Mouse (Mus musculus): ENCODE results near the gene Tm9sf4. TPM values are rescaled to one million over a fixed set of nuclear protein-coding genes. Genes with fewer than 3 reads are reported as not detected.
A peak's percentile ranks its signal among the peaks of the same experiment; 100 is the strongest.

Tm9sf4 gene
- total RNA-seq, 2 experiments from 2014 or later = 30.6 to 41.1 TPM

DNA sequence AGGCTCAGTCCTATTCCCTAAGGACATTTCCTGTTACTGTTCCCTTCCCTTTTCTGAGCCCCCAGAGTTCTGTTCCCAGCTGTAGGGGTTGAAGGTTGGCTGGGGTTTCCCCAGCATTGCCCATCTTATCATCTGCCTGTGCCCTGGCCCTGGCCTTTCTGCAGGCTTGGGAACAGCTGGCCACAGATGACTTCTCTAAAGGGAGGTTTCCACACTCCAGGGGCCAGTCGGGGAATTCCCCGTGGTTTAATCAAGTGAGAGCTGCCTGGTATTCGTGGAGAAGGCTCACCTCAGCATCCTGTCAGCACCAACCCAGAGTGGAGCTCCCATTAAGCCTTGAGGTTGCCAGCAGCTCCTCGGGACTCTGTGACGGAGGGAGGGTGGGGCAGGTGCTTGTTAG, 37.4 kb downstream of the Tm9sf4 start:
- intact Hi-C loops (cut with DNase I) = no loop called here
- no peak for TF ChIP-seq CTCF (IDR thresholded peaks at IDR 0.05)
- H3K27ac ChIP-seq = no peak overlapping the region
- no peak overlapping the region for H3K4me3 ChIP-seq
- DNase-seq = no peak

- no peak for DNase-seq
- H3K27ac ChIP-seq = no peak overlapping the region
- no peak for TF ChIP-seq CTCF (IDR thresholded peaks at IDR 0.05)
- H3K4me3 ChIP-seq = no peak overlapping the region
- intact Hi-C loops (cut with DNase I) = no loop called here
Measured at GRCm38 (mm10) chr2:153199114-153199513, 38.0 kb downstream of the Tm9sf4 start.

GRCm38 (mm10) chr2:153202766-153203165, 41.7 kb downstream of the Tm9sf4 start:
- DNase-seq = no peak
- no peak for TF ChIP-seq CTCF (IDR thresholded peaks at IDR 0.05)
- intact Hi-C loops (cut with DNase I) = no loop called here
- no peak overlapping the region for H3K4me3 ChIP-seq
- no peak overlapping the region for H3K27ac ChIP-seq

DNA sequence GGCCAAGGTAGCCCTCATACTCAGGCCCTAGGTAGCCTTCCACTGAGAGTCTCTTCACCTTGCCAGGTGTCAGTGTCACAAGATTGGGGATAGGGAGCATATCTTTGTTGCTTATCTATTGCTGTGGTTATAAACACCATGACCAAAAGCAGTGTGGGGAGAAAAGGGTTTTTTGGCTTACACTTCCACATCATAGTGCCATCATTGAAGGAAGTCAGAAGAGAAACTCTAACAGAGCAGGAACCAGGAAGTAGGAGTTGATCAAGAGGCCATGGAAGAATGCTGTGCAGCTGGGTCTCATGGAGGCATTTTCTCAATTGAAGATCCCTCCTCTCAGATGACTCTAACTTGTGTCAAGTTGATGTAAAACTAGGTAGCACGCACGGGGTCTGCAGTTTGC, 47.0 kb downstream of the Tm9sf4 start:
- intact Hi-C loops (cut with DNase I) = no loop called here
- H3K27ac ChIP-seq = no peak overlapping the region
- TF ChIP-seq CTCF (IDR thresholded peaks at IDR 0.05) = no peak
- no peak overlapping the region for H3K4me3 ChIP-seq
- no peak for DNase-seq

- no peak overlapping the region for H3K27ac ChIP-seq
- H3K4me3 ChIP-seq = no peak overlapping the region
- peak; percentile 37 for DNase-seq
- TF ChIP-seq CTCF (IDR thresholded peaks at IDR 0.05) = no peak
- intact Hi-C loops (cut with DNase I) = no loop called here
Measured at GRCm38 (mm10) chr2:153209286-153209685, 48.2 kb downstream of the Tm9sf4 start.

DNA sequence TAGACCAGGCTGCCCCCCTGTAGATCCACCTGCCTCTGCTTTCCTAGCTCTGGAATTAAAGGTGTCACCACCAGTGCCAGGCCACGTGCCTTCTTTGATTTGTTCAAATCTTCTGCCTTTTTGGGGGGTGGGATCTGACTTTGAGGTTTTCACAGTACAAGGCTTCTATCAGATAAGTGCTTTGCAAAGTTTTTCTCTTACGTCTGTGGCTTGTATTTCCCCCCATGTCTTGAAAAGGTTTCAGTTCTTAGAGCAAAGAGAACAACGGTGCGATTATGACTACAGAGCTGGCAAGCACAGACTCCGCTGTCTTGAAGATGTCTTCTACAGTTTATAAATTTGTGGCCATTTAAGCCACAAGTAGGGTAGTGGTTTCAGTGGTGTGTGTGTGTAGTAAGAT, 50.3 kb downstream of the Tm9sf4 start:
- no peak for DNase-seq
- intact Hi-C loops (cut with DNase I) = no loop called here
- Histone ChIP-seq H3K4me3 (no peak overlapping the region), H3K27ac (no peak overlapping the region)
- TF ChIP-seq CTCF (IDR thresholded peaks at IDR 0.05) = no peak

DNA sequence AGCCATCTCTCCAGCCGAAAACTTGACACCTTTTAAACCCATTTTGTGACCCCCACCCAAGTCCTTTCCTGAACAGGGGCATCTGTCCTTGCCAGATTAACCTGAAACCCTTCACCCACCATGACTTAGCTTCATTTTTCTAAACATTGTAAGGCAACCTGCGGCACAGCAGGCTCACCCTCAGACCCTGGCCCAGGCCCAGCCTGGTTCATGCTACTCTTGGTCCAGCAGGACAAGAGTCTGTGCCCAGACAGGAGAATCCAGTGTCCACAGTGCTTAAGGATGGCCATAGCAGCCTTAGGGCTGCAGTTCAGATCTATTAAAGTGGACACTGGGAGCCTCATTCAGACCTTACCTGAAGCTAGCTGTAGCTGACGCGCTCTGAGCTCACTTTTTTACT, 52.2 kb downstream of the Tm9sf4 start:
- no peak overlapping the region for H3K27ac ChIP-seq
- TF ChIP-seq CTCF (IDR thresholded peaks at IDR 0.05) = no peak
- intact Hi-C loops (cut with DNase I) = no loop called here
- H3K4me3 ChIP-seq = no peak overlapping the region
- DNase-seq = no peak

GRCm38 (mm10) chr2:153214771-153215259, 53.7 kb downstream of the Tm9sf4 start:
- intact Hi-C loops (cut with DNase I) = no loop called here
- Histone ChIP-seq H3K27ac (no peak overlapping the region), H3K4me3 (no peak overlapping the region)
- no peak for DNase-seq
- no peak for TF ChIP-seq CTCF (IDR thresholded peaks at IDR 0.05)

- intact Hi-C loops (cut with DNase I) = no loop called here
- Histone ChIP-seq H3K4me3 (no peak overlapping the region), H3K27ac (no peak overlapping the region)
Measured at GRCm38 (mm10) chr2:153215421-153215820, 54.3 kb downstream of the Tm9sf4 start.

DNA sequence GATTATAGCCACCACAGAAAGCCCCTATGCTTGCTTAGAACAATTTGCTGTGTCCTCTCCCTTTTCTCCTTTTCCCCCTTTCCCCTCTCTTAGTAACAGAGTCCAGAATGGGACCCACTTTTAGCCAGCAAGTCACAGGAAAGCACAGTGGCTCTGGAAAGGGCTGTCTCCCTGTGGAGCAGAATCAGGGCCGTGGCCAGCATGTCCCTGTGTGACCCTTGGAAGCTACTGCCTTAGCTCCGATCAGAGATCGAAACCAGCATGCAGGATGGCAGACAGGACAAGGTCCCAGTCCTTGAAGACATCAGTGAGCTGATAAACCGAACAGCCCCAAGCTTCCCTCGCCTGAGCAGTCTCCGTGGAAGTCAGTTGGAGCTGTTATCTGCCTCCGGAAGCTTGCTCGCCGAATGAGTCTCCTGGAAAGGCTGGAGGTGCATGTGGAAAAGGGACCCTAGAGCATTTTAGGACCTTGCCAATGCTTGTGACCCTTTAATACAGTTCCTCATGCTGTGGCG, 56.8 kb downstream of the Tm9sf4 start:
- H3K27ac ChIP-seq = no peak overlapping the region
- no peak for DNase-seq
- H3K4me3 ChIP-seq = no peak overlapping the region
- intact Hi-C loops (cut with DNase I) = no loop called here
- TF ChIP-seq CTCF (IDR thresholded peaks at IDR 0.05) = no peak

More at GRCm38 (mm10) chr2:153215421-153215820, 54.3 kb downstream of the Tm9sf4 start:
- no peak for TF ChIP-seq CTCF (IDR thresholded peaks at IDR 0.05)
- DNase-seq = no peak

GRCm38 (mm10) chr2:153218516-153218915, 57.4 kb downstream of the Tm9sf4 start:
- no peak for TF ChIP-seq CTCF (IDR thresholded peaks at IDR 0.05)
- intact Hi-C loops (cut with DNase I) = no loop called here

GRCm38 (mm10) chr2:153221620-153222019, 60.5 kb downstream of the Tm9sf4 start:
- intact Hi-C loops (cut with DNase I) = no loop called here
- no peak for TF ChIP-seq CTCF (IDR thresholded peaks at IDR 0.05)

More at GRCm38 (mm10) chr2:153218516-153218915, 57.4 kb downstream of the Tm9sf4 start:
- Histone ChIP-seq H3K4me3 (no peak overlapping the region), H3K27ac (no peak overlapping the region)
- DNase-seq = no peak

DNA sequence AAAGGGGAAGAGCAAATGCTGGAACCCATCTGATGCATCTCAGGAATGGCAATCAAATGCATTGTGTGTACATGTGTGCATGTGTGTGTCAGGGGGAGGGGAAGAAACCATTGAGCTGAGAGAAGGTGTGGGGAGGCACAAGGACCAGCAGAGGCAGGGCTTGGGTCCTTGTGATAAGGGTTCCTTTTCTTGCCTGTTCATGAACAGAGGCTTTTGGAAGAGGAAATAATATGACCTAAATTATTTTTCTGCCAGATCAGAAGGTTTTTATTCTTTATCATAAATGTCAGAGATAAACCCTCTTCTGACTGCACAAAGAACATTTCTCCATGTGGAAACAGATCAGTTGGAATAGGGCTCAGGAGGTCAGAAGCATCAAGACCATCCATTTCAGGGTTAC, 61.0 kb downstream of the Tm9sf4 start:
- no peak for TF ChIP-seq CTCF (IDR thresholded peaks at IDR 0.05)
- Histone ChIP-seq H3K27ac (no peak overlapping the region), H3K4me3 (no peak overlapping the region)
- no peak for DNase-seq
- intact Hi-C loops (cut with DNase I) = no loop called here

More at GRCm38 (mm10) chr2:153221620-153222019, 60.5 kb downstream of the Tm9sf4 start:
- no peak overlapping the region for H3K27ac ChIP-seq
- no peak overlapping the region for H3K4me3 ChIP-seq
- no peak for DNase-seq

DNA sequence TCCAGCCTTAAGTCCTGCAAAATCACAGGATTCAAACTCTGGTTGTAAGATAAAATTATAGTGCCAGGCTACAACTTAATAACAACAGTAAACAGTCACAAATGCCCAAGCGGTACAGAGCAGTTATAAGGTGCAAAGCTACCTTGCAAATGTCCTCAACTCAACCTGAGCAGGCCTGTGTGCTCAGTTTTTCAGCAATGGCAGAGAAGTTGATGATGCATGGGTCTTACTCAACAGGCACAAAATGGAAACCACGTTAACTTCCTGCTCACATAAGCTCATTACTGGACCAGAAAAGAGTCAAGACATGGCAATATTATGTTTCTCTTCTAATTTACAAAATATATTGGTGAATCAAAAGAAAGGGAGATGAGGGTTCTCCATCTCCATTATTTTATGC, 61.5 kb downstream of the Tm9sf4 start:
- H3K4me3 ChIP-seq = no peak overlapping the region
- no peak overlapping the region for H3K27ac ChIP-seq
- intact Hi-C loops (cut with DNase I) = no loop called here
- DNase-seq = no peak
- TF ChIP-seq CTCF (IDR thresholded peaks at IDR 0.05) = no peak
